22 mouse cellular contexts compared by ENCODE assay signal in genomic region chr13:110960212-110960611, GRCm38 (mm10).
A peak's percentile ranks its signal among the peaks of the same experiment; 100 is the strongest.
DNase-seq lines count a peak whose midpoint lies in the region; ATAC-seq and TF ChIP-seq lines count a peak whose summit lies in the region.
"Had no signal": no experiment of that assay in that cellular context is flagged by ENCODE, and none has a peak within 500 bp of the region (broad histone marks: within the 10 kb centered on the region; RNA-seq: fewer than 3 reads in every experiment).

No protein-coding gene starts in this region.

- H3K27ac ChIP-seq in lung, postnatal 0 days (ENCODE audit: low read length) = no peak overlapping the region
- H3K27ac ChIP-seq: heart, embryonic 15.5 days; hindbrain, embryonic 12.5 days; limb, embryonic 12.5 days; liver, embryonic 13.5 days; stomach, embryonic 15.5 days had no signal

- no peak for TF ChIP-seq EP300 in lung, postnatal 0 days (IDR thresholded peaks at IDR 0.05)

- H3K9ac ChIP-seq in lung, postnatal 0 days (replicated peaks; ENCODE audit: low read depth) = no peak overlapping the region
- H3K9ac ChIP-seq: heart, embryonic 15.5 days; hindbrain, embryonic 12.5 days; limb, embryonic 12.5 days; liver, embryonic 13.5 days; stomach, embryonic 15.5 days had no signal

- H3K27me3 ChIP-seq in lung, postnatal 0 days (replicated peaks; ENCODE audit: insufficient read depth, low read length) = no peaks in the 10 kb centered on the region
- H3K27me3 ChIP-seq: heart, embryonic 15.5 days; hindbrain, embryonic 12.5 days; limb, embryonic 12.5 days; liver, embryonic 13.5 days; stomach, embryonic 15.5 days had no signal

- WGBS in lung, postnatal 0 days = 44% methylated on average over 5 of the region's 5 CpGs

- no peak overlapping the region for H3K4me2 ChIP-seq in lung, postnatal 0 days (replicated peaks; ENCODE audit: low read depth, low read length)
- H3K4me2 ChIP-seq: heart, embryonic 15.5 days; hindbrain, embryonic 12.5 days; limb, embryonic 12.5 days; liver, embryonic 13.5 days; midbrain, embryonic 11.5 days; stomach, embryonic 15.5 days had no signal

- H3K9me3 ChIP-seq in lung, postnatal 0 days (ENCODE audit: low read length) = no peaks in the 10 kb centered on the region
- H3K9me3 ChIP-seq: heart, embryonic 15.5 days; hindbrain, embryonic 12.5 days; liver, embryonic 13.5 days; stomach, embryonic 15.5 days had no signal

- no peak for TF ChIP-seq CTCF in lung, postnatal 0 days (IDR thresholded peaks at IDR 0.05)

- DNase-seq in lung, postnatal 0 days (ENCODE audit: low spot score) = peak; percentile 41
- no peak for DNase-seq in lung, postnatal 4 days
- DNase-seq in adipocyte (ENCODE audit: low spot score) = peak; percentile 14
- no peak for DNase-seq in urinary bladder, postnatal 4 days (ENCODE audit: low spot score in 2 of 2)
- DNase-seq in adrenal gland, postnatal 14 days = no peak
- no peak for DNase-seq in frontal cortex, postnatal 14 days (ENCODE audit: low spot score in 2 of 2)
- DNase-seq: adrenal gland, postnatal 36 days; cerebellum, postnatal 14 days; heart, adult 18-20 months; kidney, postnatal 10 days; liver, embryonic 13.5 days; retina, postnatal 1 day; thymus, adult 2 months had no signal

- no peak overlapping the region for H3K4me3 ChIP-seq in lung, postnatal 0 days (ENCODE audit: low read depth, low read length)
- H3K4me3 ChIP-seq: heart, embryonic 15.5 days; hindbrain, embryonic 12.5 days; limb, embryonic 12.5 days; liver, embryonic 13.5 days; stomach, embryonic 15.5 days had no signal

- H3K4me1 ChIP-seq in lung, postnatal 0 days (ENCODE audit: insufficient read depth, low read depth, low read length) = no peaks in the 10 kb centered on the region
- H3K4me1 ChIP-seq: heart, embryonic 15.5 days; hindbrain, embryonic 12.5 days; limb, embryonic 12.5 days; liver, embryonic 13.5 days; stomach, embryonic 15.5 days had no signal

- no peak for ATAC-seq in lung, postnatal 0 days
- ATAC-seq in inflammation-experienced regulatory T-cells, adult 6 months = peak; percentile 84
- ATAC-seq in neutrophil, adult 5-6 weeks (ENCODE audit: extremely low read depth, insufficient number of reproducible peaks, low FRiP score, poor library complexity, severe bottlenecking) = peak; percentile 71
- ATAC-seq: forebrain, embryonic 16.5 days; intestine, postnatal 0 days had no signal

- H3K36me3 ChIP-seq in lung, postnatal 0 days (ENCODE audit: insufficient read depth, low read length) = no peaks in the 10 kb centered on the region
- H3K36me3 ChIP-seq: heart, embryonic 15.5 days; hindbrain, embryonic 12.5 days; limb, embryonic 12.5 days; liver, embryonic 13.5 days; stomach, embryonic 15.5 days had no signal

Comparison
In these comparisons a context has a peak if more than half of its experiments do, and no peak if none do; other contexts are left out.
1. DNase-seq: peak in lung, postnatal 0 days (single experiment) and adipocyte (single experiment); none in lung, postnatal 4 days (0 of 2), urinary bladder, postnatal 4 days (0 of 2), adrenal gland, postnatal 14 days (single experiment) and frontal cortex, postnatal 14 days (0 of 2).